Mouse (Mus musculus) MEL (cell line): ENCODE measurements around the gene D130043K22Rik. TPM values are rescaled to one million over a fixed set of nuclear protein-coding genes. Genes with fewer than 3 reads are reported as not detected.

Source experiments
- DNase-seq: peaks from one replicate; pipeline ENCODE4 v3.0.0; 2011; ENCODE audit warnings: low read depth, low spot score
- H3K27ac ChIP-seq: 2 replicates; pipeline ENCODE4 v1.5.1; 2012; ENCODE audit warnings: low read depth, mild to moderate bottlenecking, control low read depth, low read length, moderate library complexity; ENCODE audit not compliant: control insufficient read depth
- H3K27me3 ChIP-seq, 2 experiments: fragments of 150-350 bp in 1 of 2; sonication (generic) in 1 of 2; 2 replicates each; pipeline ENCODE4 v1.6.1; 2012; ENCODE audit warnings: low read length in 2 of 2, mild to moderate bottlenecking in 2 of 2, improper control_type of control experiment in 1 of 2, moderate library complexity in 1 of 2; ENCODE audit not compliant: insufficient read depth in 2 of 2, control insufficient read depth in 1 of 2
- H3K36me3 ChIP-seq, 2 experiments: 2 replicates each; pipeline ENCODE4 v1.6.1; 2012 to 2014; ENCODE audit warnings: low read length in 2 of 2, improper control_type of control experiment in 1 of 2, inconsistent platforms in 1 of 2, mild to moderate bottlenecking in 1 of 2; ENCODE audit not compliant: insufficient read depth in 2 of 2, control insufficient read depth in 1 of 2
- H3K4me1 ChIP-seq, 2 experiments: fragments of 150-350 bp in 1 of 2; sonication (generic) in 1 of 2; 2 replicates each; pipeline ENCODE4 v1.6.1; 2012; ENCODE audit warnings: low read length in 2 of 2, improper control_type of control experiment in 1 of 2, mild to moderate bottlenecking in 1 of 2; ENCODE audit not compliant: insufficient read depth in 2 of 2, control insufficient read depth in 1 of 2
- H3K4me3 ChIP-seq, 2 experiments: fragments of 150-350 bp in 1 of 2; sonication (generic) in 1 of 2; 2 replicates each; pipeline ENCODE4 v1.5.1; 2012; ENCODE audit warnings: low read depth in 2 of 2, low read length in 2 of 2, mild to moderate bottlenecking in 2 of 2, moderate library complexity in 2 of 2, control low read depth in 1 of 2, improper control_type of control experiment in 1 of 2; ENCODE audit not compliant: control insufficient read depth in 1 of 2, insufficient read depth in 1 of 2
- H3K79me2 ChIP-seq: 2 replicates; pipeline ENCODE4 v1.6.1; 2012; ENCODE audit warnings: mild to moderate bottlenecking, low read length, moderate library complexity; ENCODE audit not compliant: control insufficient read depth, poor library complexity, insufficient read depth
- H3K9ac ChIP-seq: 2 replicates; pipeline ENCODE4 v1.6.1; 2012; ENCODE audit warnings: low read depth, mild to moderate bottlenecking, control low read depth, low read length, moderate library complexity; ENCODE audit not compliant: control insufficient read depth, poor library complexity, severe bottlenecking
- H3K9me3 ChIP-seq: fragments of 150-350 bp; sonication (generic); replicated peaks from 2 replicates; pipeline ENCODE4 v1.6.1; 2012; ENCODE audit warnings: mild to moderate bottlenecking, low read length, improper control_type of control experiment, moderate library complexity; ENCODE audit not compliant: insufficient read depth
- BHLHE40 ChIP-seq: IDR thresholded peaks from 2 replicates; pipeline ENCODE4 v1.6.1; 2012; ENCODE audit warnings: low read depth, mild to moderate bottlenecking, inconsistent platforms, low read length, improper control_type of control experiment, borderline replicate concordance
- CHD1 ChIP-seq: IDR thresholded peaks from 2 replicates; pipeline ENCODE4 v1.6.1; 2012; ENCODE audit warnings: low read depth, mild to moderate bottlenecking, inconsistent platforms, low read length, improper control_type of control experiment
- CHD2 ChIP-seq: IDR thresholded peaks from 2 replicates; pipeline ENCODE4 v1.6.1; 2011; ENCODE audit warnings: low read length, improper control_type of control experiment
- E2F4 ChIP-seq: IDR thresholded peaks from 2 replicates; pipeline ENCODE4 v1.6.1; 2011; ENCODE audit warnings: low read depth, low read length, improper control_type of control experiment, borderline replicate concordance
- ELF1 ChIP-seq: IDR thresholded peaks from 2 replicates; pipeline ENCODE4 v1.6.1; 2014; ENCODE audit warnings: low read depth, mild to moderate bottlenecking, inconsistent platforms, low read length, improper control_type of control experiment, moderate library complexity
- GATA1 ChIP-seq: IDR thresholded peaks from 2 replicates; pipeline ENCODE4 v1.6.1; 2011; ENCODE audit warnings: low read depth, low read length, improper control_type of control experiment
- HCFC1 ChIP-seq: IDR thresholded peaks from 2 replicates; pipeline ENCODE4 v1.6.1; 2012; ENCODE audit warnings: low read depth, mild to moderate bottlenecking, inconsistent platforms, low read length, improper control_type of control experiment, moderate library complexity
- JUND ChIP-seq: IDR thresholded peaks from 2 replicates; pipeline ENCODE4 v1.6.1; 2011; ENCODE audit warnings: low read depth, mild to moderate bottlenecking, improper control_type of control experiment, low read length
- KAT2A ChIP-seq: conservative IDR thresholded peaks from 2 replicates; pipeline ENCODE4 v1.6.1; 2012; ENCODE audit warnings: low read depth, low read length, improper control_type of control experiment, inconsistent platforms
- MAFK ChIP-seq: IDR thresholded peaks from 2 replicates; pipeline ENCODE4 v1.6.1; 2011; ENCODE audit warnings: low read depth, mild to moderate bottlenecking, low read length, improper control_type of control experiment, borderline replicate concordance
- MEF2A ChIP-seq: IDR thresholded peaks from 2 replicates; pipeline ENCODE4 v1.6.1; 2014; ENCODE audit warnings: low read depth, mild to moderate bottlenecking, inconsistent platforms, low read length, improper control_type of control experiment; ENCODE audit not compliant: poor library complexity, insufficient replicate concordance, severe bottlenecking; ENCODE audit errors: extremely low read depth
- NELFE ChIP-seq: IDR thresholded peaks from 2 replicates; pipeline ENCODE4 v1.6.1; 2011; ENCODE audit warnings: low read depth, low read length, improper control_type of control experiment
- POLR2A ChIP-seq, 2 experiments: IDR thresholded peaks; 2 replicates each; pipeline ENCODE4 v1.6.1; 2011 to 2012; ENCODE audit warnings: low read length in 2 of 2, mild to moderate bottlenecking in 2 of 2, control low read depth in 1 of 2, improper control_type of control experiment in 1 of 2, low read depth in 1 of 2, moderate library complexity in 1 of 2; ENCODE audit not compliant: control insufficient read depth in 1 of 2, insufficient read depth in 1 of 2, poor library complexity in 1 of 2
- RAD21 ChIP-seq: IDR thresholded peaks from 2 replicates; pipeline ENCODE4 v1.6.1; 2011; ENCODE audit warnings: mild to moderate bottlenecking, low read depth, low read length, improper control_type of control experiment
- SIN3A ChIP-seq: IDR thresholded peaks from 2 replicates; pipeline ENCODE4 v1.6.1; 2012; ENCODE audit warnings: low read length, improper control_type of control experiment, inconsistent platforms
- SMC3 ChIP-seq: IDR thresholded peaks from 2 replicates; pipeline ENCODE4 v1.6.1; 2011; ENCODE audit warnings: low read depth, low read length, improper control_type of control experiment
- TAL1 ChIP-seq: IDR thresholded peaks from 2 replicates; pipeline ENCODE4 v1.6.1; 2012; ENCODE audit warnings: mild to moderate bottlenecking, inconsistent platforms, low read length, moderate library complexity, mixed read lengths
- TBP ChIP-seq: IDR thresholded peaks from 2 replicates; pipeline ENCODE4 v1.8.0; 2011; ENCODE audit warnings: low read depth, low read length, improper control_type of control experiment
- TCF12 ChIP-seq: IDR thresholded peaks from 2 replicates; pipeline ENCODE4 v1.6.1; 2014; ENCODE audit warnings: low read depth, mild to moderate bottlenecking, inconsistent platforms, low read length, improper control_type of control experiment, moderate library complexity
- UBTF ChIP-seq: IDR thresholded peaks from 2 replicates; pipeline ENCODE4 v1.6.1; 2012; ENCODE audit warnings: low read depth, mild to moderate bottlenecking, inconsistent platforms, low read length, improper control_type of control experiment, moderate library complexity, borderline replicate concordance; ENCODE audit not compliant: insufficient read depth
- USF2 ChIP-seq, 2 experiments: IDR thresholded peaks; 2 replicates each; pipeline ENCODE4 v1.6.1; 2011 to 2012; ENCODE audit warnings: improper control_type of control experiment in 2 of 2, low read length in 2 of 2, borderline replicate concordance in 1 of 2, inconsistent platforms in 1 of 2, low read depth in 1 of 2, mild to moderate bottlenecking in 1 of 2; ENCODE audit not compliant: insufficient read depth in 1 of 2
- ZKSCAN1 ChIP-seq: IDR thresholded peaks from 2 replicates; pipeline ENCODE4 v1.6.1; 2012; ENCODE audit warnings: low read depth, mild to moderate bottlenecking, inconsistent platforms, low read length, improper control_type of control experiment, moderate library complexity
- ZMIZ1 ChIP-seq: IDR thresholded peaks from 2 replicates; pipeline ENCODE4 v1.6.1; 2012; ENCODE audit warnings: low read depth, mild to moderate bottlenecking, inconsistent platforms, low read length, improper control_type of control experiment, moderate library complexity
- ZNF384 ChIP-seq: IDR thresholded peaks from 2 replicates; pipeline ENCODE4 v1.6.1; 2012; ENCODE audit warnings: low read depth, mild to moderate bottlenecking, inconsistent platforms, low read length, improper control_type of control experiment
- polyA plus RNA-seq, 2 experiments: library from polyadenylated mRNA; stranded (reverse) in 1 of 2; unstranded in 1 of 2; fragments of >175 nt in 1 of 2; fragments of >200 nt in 1 of 2; gene quantifications; 2 replicates each; pipeline versions ENCODE4 v1.2.1 to v1.2.4; 2012; ENCODE audit warnings: low replicate concordance in 2 of 2, low read depth in 1 of 2; ENCODE audit not compliant: insufficient read length in 2 of 2, insufficient read depth in 1 of 2, missing spikeins in 1 of 2
- total RNA-seq: library from RNA; depleted of rRNA; stranded (reverse); fragments of 300-350 nt; gene quantifications from 2 replicates; pipeline ENCODE4 v1.2.3, GENCODE M21; 2012

D130043K22Rik gene
- total and polyA plus RNA-seq, 3 experiments = not detected

GRCm38 (mm10) chr13:24880704-24881103, 35.8 kb downstream of the D130043K22Rik start:
- H3K9me3 ChIP-seq = no peaks in the 10 kb centered on the region
- H3K4me3 ChIP-seq = no peak overlapping the region
- DNase-seq = no peak
- no peaks in the 10 kb centered on the region for H3K79me2 ChIP-seq
- H3K4me1 ChIP-seq = no peaks in the 10 kb centered on the region
- no peaks in the 10 kb centered on the region for H3K36me3 ChIP-seq
- no peak for TF ChIP-seq TBP
- no peak for TF ChIP-seq USF2 (IDR thresholded peaks at IDR 0.05; ENCODE audit: borderline replicate concordance in 1 of 2, insufficient read depth in 1 of 2, low read depth in 1 of 2, low read length in 2 of 2)
- TF ChIP-seq CHD1 = no peak
- TF ChIP-seq HCFC1 = no peak
- no peak for TF ChIP-seq SIN3A
- no peak for TF ChIP-seq GATA1
- TF ChIP-seq TAL1 = no peak
- no peak for TF ChIP-seq UBTF
- TF ChIP-seq ZNF384 = no peak
- TF ChIP-seq TCF12 = no peak
- no peak for TF ChIP-seq JUND
- no peak for TF ChIP-seq NELFE
- no peak for TF ChIP-seq RAD21
- no peak for TF ChIP-seq ZMIZ1
- TF ChIP-seq ELF1 = no peak
- no peak for TF ChIP-seq SMC3
- TF ChIP-seq MAFK = no peak
- TF ChIP-seq E2F4 = no peak
- no peak for TF ChIP-seq MEF2A
- TF ChIP-seq BHLHE40 = no peak
- H3K27ac ChIP-seq = no peak overlapping the region
- H3K9ac ChIP-seq = no peak overlapping the region
- peaks cover 0 to 5% of the 10 kb centered on the region in 2 experiments; a peak in 3 of 4 replicates for H3K27me3 ChIP-seq

- H3K27ac ChIP-seq = no peak overlapping the region
- no peaks in the 10 kb centered on the region for H3K9me3 ChIP-seq
- peaks cover 0 to 5% of the 10 kb centered on the region in 2 experiments; a peak in 3 of 4 replicates for H3K27me3 ChIP-seq
- H3K4me3 ChIP-seq = no peak overlapping the region
- no peak for DNase-seq
- no peaks in the 10 kb centered on the region for H3K36me3 ChIP-seq
- no peak overlapping the region for H3K9ac ChIP-seq
- H3K79me2 ChIP-seq = no peaks in the 10 kb centered on the region
- H3K4me1 ChIP-seq = no peaks in the 10 kb centered on the region
- no peak for TF ChIP-seq BHLHE40
- no peak for TF ChIP-seq ZKSCAN1
- no peak for TF ChIP-seq CHD1
- no peak for TF ChIP-seq GATA1
- TF ChIP-seq NELFE = no peak
- TF ChIP-seq KAT2A = no peak
- TF ChIP-seq CHD2 = no peak
- TF ChIP-seq SIN3A = no peak
- TF ChIP-seq POLR2A (IDR thresholded peaks at IDR 0.05; ENCODE audit: control insufficient read depth in 1 of 2, insufficient read depth in 1 of 2, low read depth in 1 of 2, low read length in 2 of 2, poor library complexity in 1 of 2) = no peak
- no peak for TF ChIP-seq ELF1
- TF ChIP-seq, all 39 proteins: peak for 0
These were observed 37.5 kb downstream of the D130043K22Rik start for GRCm38 (mm10) chr13:24882411-24882810.
